ENCODE assay signal across 22 mouse cellular contexts in genomic region chr10:44347549-44348172, GRCm38 (mm10).
"Had no signal": no experiment of that assay in that cellular context is flagged by ENCODE, and none has a peak within 500 bp of the region (broad histone marks: within the 10 kb centered on the region; RNA-seq: fewer than 3 reads in every experiment).

No protein-coding gene starts in this region.

- H3K4me1 ChIP-seq: hindbrain, embryonic 10.5 days; intestine, embryonic 15.5 days; limb, embryonic 13.5 days; limb, embryonic 15.5 days; liver, embryonic 12.5 days had no signal

- H3K36me3 ChIP-seq: hindbrain, embryonic 13.5 days; intestine, embryonic 15.5 days had no signal

- H3K27me3 ChIP-seq: heart, embryonic 13.5 days; heart, embryonic 15.5 days; hindbrain, embryonic 13.5 days; intestine, embryonic 15.5 days; limb, embryonic 13.5 days; limb, embryonic 15.5 days; liver, embryonic 12.5 days had no signal

- ATAC-seq: inflammation-experienced regulatory T-cells, adult 6 months; intestine, embryonic 15.5 days; intestine, postnatal 0 days; liver, embryonic 12.5 days had no signal

- H3K9ac ChIP-seq: heart, embryonic 13.5 days; heart, embryonic 15.5 days; hindbrain, embryonic 13.5 days; intestine, embryonic 15.5 days; limb, embryonic 13.5 days; limb, embryonic 15.5 days; liver, embryonic 12.5 days had no signal

- H3K9me3 ChIP-seq: heart, embryonic 13.5 days; heart, embryonic 15.5 days; hindbrain, embryonic 10.5 days; hindbrain, embryonic 13.5 days; intestine, embryonic 15.5 days; limb, embryonic 13.5 days; limb, embryonic 15.5 days; liver, embryonic 12.5 days had no signal

- H3K4me2 ChIP-seq: heart, embryonic 11.5 days; heart, embryonic 13.5 days; heart, embryonic 15.5 days; hindbrain, embryonic 13.5 days; intestine, embryonic 15.5 days; limb, embryonic 13.5 days; limb, embryonic 15.5 days; liver, embryonic 12.5 days had no signal

- H3K4me3 ChIP-seq: heart, adult 2 months; heart, embryonic 13.5 days; heart, embryonic 15.5 days; hindbrain, embryonic 10.5 days; hindbrain, embryonic 13.5 days; intestine, embryonic 15.5 days; layer of hippocampus, adult 2 months; limb, embryonic 13.5 days; limb, embryonic 15.5 days; liver, embryonic 12.5 days had no signal

- DNase-seq: gastrocnemius, postnatal 14 days; gastrocnemius, postnatal 36 days; heart, adult 2 months; heart, postnatal 4 days; kidney, adult 18-20 months; kidney, adult 8-10 months; kidney, postnatal 10 days; kidney, postnatal 25 days; kidney, postnatal 4 days; left cerebral cortex, postnatal 4 days had no signal

- H3K27ac ChIP-seq: heart, adult 2 months; heart, embryonic 13.5 days; heart, embryonic 15.5 days; hindbrain, embryonic 10.5 days; hindbrain, embryonic 13.5 days; intestine, embryonic 15.5 days; layer of hippocampus, adult 2 months; limb, embryonic 13.5 days; limb, embryonic 15.5 days; liver, embryonic 12.5 days had no signal
